Mouse (Mus musculus): ENCODE measurements around the gene Flvcr1.

The Flvcr1 gene

DNA sequence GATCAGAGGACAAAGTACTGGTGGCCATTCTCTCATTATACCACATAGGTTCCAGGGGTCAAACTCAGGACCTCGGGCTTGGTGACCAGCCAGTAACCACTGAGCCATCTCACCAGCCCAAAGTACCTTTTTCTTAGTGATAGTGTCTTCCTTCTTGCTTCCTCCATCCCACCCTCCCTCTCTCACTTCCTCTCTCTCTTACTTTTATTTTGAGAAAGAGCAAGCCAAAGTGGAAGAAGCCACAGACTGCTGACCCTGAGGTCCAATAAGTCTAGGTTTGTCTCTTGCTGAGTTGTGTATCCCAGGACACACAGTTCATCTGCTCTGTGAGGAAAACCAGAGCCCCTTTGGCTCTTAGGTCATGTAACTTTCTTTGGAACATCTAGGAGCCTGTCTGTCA is 45.5 kb downstream of the Flvcr1 start:
- DNase-seq (ENCODE audit: low spot score in 2 of 2), result no peak

DNA sequence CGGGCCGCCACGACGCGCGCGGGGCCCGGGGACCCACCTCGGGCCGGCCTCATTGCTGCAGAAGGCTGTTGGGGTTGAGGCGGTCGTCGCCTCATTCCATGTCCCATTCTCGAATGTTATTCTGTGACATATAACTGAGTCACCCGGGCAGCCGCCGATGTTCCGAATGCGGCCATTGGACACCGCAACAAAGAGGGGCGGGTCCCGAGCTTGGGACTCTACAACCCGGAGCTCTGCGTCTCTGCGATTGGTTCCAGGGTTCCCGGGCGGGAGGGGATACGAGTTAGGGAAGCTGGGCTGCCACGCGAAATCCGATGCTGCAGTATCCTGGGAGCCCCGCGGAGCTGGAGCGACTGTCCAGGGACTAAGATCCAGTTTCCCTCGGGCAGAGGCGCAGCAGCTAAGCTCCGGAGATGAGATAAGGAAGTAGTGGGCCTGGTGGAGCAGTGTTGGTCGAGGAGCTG is 46.8 kb downstream of the Flvcr1 start, which contains the start of gene Vash2:
TSS of gene Vash2 (minus strand) at position 197 of the 464 bp plus-strand sequence.
- DNase-seq (ENCODE audit: low spot score in 2 of 2), result no peak

DNA sequence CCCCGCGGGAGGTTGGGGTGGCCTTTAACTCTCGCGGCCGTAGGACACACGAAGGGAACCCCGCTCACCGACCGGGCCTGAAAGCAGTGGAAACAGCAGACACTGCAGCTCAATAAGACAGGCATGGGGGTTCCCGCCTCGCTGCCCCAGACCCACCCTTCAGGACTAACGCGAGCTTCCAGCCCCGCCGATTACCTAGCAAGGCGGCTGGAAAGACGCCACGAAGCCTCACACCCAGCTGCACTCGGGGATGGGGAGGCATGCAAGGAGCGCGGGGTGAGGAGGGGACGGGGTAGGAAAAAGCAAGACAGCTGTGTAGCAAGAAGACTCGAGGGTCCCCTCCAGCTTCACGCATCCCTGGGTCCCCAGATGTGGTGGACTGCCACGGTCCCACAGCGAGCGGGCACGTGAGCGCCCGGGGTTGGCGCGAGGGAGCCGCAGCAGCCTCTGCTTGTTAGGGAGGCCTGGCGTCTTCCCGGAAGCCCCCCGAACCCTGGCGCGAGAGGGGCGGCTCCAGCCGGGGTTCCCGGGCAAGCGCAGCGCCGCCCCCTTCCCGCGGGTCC is 47.4 kb downstream of the Flvcr1 start:
- peak in 1 of 2 experiments; percentile 10 for DNase-seq (ENCODE audit: low spot score in 2 of 2)

DNA sequence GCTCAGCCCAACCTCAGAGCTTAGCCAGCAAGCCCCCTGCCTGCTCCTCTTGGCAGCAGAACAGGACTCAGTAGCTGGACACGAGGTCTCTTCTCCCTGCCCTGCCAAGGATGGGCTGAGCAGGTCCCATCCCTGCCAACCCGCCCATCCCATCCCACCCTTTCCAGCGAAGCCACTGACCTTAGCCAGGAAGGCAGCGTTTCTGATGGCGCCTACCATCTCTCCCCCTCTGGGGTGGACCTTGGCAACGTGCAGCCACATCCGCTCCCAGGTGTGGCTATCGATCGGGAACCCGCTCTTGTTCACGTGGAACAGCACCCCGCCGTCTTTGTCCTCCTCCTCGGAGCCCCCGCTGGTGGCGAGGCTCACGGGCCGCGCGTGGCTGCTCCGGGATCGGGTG is 48.0 kb downstream of the Flvcr1 start:
- no peak for DNase-seq (ENCODE audit: low spot score in 2 of 2)

DNA sequence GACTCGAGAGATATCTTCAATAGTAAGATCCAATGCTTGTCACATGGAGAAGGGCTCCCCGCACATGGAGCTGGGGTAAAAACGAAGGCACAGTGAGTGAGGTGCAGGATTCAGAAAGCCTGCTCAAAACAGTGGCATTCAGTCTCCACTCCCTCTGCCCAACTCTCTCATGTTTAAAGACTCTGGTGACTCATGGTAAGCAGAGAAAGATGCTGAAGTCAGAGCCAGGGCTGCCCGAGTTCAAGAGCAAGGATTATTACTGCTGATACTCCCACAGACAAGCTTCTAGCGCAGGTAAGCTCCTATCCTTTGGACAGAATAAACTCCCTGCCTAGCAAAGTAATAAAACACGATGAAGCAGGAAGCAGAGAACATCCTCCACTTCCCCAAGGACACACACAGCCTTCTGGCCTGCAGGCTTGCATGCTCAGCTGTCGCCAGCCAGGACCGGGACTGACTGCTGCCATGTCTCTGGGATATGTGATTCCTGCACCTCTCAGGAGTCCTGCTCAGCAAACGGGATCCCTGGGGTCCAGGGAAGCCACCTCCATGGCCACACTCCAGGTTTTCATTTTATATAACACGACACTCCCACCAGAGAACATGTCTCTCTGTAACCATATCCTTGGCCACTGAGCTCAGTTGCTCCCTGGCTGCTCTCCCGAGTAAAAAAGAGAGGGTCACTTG is 48.9 kb downstream of the Flvcr1 start:
- no peak for DNase-seq (ENCODE audit: low spot score in 2 of 2)

DNA sequence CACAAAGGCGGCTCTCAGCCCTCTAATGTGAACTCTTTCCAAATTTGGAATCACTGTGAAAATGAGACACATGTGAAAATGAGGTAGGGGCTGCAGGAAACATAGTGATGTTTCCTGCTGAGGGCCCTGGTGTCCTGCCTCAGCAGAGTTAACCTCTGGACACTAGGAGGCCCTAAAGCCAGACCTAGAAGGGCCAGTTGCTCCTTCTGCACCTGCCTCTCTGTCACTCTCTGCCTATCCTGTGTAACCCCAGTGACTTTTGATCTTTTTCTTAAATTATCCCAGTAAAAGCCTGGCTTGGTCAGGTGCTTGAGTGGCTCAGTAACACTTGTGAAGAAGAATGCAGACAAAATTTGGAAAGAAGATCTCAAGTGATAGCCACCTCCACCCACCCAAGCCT is 51.1 kb downstream of the Flvcr1 start:
- no peak for DNase-seq (ENCODE audit: low spot score in 2 of 2)

DNA sequence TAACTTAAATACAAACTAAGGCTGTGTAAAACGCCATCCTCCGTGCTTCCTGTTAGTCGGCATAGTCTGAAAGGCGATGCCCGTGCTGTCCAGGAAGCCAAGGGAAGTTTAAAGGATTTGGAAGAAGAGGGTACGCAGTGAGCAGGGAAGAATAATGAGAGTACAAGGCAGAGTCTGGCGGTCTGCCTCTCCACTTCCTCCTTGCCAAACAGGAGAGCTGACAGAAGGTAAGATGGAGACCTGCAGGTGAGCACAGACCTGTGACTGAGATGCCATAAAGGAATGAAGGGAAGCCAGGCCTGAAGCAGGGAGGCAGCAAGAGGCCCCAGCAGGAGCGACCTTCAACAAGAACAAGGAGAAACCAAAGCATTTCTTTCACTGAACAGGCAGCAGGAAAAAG is 51.8 kb downstream of the Flvcr1 start:
- no peak for DNase-seq (ENCODE audit: low spot score in 2 of 2)

DNA sequence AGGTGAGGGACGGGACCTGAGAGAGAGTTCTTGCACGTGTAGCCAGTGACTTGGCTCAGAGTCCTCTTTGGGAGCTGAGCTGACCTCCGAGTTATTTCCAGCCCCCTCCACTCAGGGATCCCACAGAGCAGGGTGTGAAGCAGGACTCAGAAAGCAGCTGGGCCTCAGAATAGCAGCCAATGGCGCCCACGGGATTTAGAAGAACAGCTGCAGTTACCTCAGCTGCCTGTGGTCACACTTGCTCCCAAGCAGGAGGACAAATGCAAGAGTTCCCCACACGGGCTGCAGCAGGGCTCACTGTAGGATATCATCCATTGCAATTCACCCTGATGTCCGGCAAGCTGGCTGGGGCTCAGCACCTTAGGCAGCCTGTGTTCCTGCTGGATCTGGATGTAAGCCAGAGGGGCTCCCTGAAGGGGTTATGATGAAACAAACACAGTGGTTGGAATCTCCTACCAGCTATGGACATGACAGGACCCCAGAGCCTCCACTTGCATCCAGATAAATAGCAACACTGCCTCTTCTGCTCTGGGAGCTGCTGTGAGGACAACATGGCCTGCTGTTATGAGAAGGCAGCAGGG is 53.3 kb downstream of the Flvcr1 start:
- DNase-seq (ENCODE audit: low spot score in 2 of 2), result no peak

DNA sequence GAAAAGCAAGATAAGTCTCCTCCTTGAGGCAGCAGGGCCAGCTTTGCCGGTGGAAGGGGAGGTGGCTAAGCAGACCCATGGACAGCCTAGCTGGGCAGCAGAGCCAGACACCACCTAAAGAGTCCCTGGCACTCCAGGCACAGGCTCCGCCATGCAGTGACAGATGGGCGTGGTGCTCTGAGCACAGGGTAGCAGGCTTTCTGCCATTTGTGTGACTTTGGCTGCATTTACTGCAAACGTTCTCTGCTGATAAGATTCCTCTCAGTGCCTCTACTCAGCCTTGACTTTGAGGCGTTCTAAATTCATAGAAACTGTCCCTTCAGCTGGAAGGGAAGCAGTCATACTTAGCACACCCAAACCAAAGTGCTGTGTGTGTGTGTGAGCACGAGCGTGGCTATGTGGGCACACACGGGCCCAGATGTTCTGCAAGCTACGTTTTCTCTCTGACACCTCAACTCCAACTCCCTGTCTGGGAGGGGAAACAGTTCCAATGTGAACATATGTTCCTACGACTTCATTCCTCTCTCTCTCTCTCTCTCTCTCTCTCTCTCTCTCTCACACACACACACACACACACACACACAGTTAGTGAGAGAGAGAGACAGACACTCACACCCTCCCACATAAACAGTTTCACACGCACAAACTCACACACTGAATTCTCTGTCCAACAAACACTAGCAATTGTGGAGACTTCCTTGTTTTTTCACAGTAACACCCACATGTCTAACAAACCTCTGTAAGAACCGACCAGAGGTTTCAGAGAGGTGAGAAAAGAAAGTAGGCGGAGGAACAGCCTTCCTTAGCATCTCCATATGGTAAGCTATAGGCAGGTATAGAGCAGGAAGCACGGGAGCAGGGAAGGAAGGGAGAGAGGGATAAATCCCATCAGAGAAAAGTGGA is 54.0 kb downstream of the Flvcr1 start:
- no peak for DNase-seq (ENCODE audit: low spot score in 2 of 2)

DNA sequence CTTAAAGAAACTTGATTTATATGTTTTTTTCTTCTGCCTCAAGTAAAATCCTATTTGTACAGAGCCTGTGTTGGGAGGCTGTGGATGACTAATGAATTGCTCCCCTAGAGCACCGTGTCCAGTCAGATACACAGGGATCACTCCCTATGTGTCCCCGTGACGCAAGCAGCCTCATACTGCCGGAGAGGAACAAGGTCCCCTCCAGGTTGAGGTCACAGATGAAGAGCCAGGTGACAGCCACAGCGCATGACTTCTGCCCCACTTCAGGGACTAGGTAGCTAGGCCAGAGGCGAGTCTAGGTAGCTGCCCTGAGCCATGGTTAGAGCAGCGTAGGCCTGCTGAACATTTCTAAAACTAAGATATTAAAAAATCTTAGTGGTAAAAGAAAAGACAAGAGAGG is 57.9 kb downstream of the Flvcr1 start:
- no peak for DNase-seq (ENCODE audit: low spot score in 2 of 2)

DNA sequence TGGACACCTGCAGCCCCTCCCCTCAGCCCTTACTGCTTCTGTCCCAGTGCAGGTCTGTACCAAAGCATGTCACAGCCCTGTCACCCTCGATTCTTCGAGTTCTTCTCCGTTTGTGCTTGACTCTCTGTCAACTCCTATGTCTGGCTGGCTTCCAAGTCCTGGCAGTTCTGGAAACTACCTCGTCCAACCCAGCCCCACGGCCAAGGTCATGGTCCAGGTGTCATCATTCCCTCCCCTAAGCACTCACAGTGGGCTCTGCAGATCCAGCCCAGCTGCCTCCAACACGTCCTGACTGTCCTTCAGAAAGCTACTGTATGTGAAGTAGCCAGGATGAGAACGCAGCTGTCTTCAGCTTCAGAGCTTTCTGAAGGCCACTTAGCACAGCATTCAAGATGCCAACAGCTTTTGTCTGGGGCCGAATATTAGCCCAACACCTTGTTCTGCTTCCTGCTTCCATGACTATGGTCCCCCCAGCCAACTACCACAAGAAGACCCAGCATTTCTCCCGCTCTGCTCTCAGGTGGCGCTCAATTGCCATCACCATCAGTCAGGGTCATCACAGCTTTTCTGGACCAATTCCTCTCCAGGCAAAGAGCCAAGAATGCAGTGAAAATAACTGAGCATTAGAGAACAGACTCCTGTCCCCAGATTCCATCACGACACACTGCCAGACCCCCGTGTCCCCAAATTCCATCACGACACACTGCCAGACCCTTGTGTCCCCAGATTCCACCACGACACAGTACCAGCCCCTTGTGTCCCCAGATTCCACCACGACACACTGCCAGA is 60.8 kb downstream of the Flvcr1 start:
- DNase-seq (ENCODE audit: low spot score in 2 of 2), result no peak

DNA sequence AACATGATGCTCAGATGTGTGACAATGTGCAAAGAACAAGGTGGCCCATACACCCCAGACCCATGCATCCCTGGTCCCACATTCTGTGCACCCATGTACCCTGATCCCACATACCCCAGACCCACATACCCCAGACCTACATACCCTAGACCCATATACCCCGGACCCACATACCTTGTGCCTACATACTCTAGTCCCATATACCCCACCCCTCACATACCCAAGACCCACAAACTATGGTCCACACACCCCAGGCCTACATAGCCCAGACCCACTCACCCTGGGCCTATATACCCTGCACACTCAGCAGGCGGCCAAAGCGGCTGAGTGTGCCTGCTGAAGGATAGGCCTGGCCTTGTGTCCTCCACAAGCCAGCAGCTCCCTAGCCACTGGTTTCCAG is 63.2 kb downstream of the Flvcr1 start:
- DNase-seq (ENCODE audit: low spot score in 2 of 2), result no peak

DNA sequence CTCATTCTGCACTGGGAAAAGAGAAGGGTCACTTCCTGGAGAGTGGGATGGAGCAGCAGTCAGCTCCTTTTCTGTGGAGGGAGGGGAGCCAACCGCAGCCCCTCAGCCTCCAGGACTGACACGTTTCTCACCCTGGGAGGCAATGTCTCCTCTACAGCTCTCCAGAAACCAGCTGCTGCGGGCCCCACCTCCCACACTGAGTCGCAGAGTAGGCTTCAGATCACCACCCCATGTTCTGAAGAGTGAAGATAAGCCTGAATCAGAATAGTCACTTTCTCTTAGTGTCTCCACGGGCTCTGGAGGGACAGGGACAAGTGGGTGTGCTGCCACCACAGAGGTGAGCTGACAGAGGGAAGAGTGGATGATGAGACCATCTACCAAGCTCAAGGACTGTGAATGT is 67.1 kb downstream of the Flvcr1 start:
- DNase-seq (ENCODE audit: low spot score in 2 of 2), result no peak
